Mouse (Mus musculus): ENCODE measurements at regions not wholly inside any gene's neighbourhood (a gene's known extent, or its start where the extent isn't known, plus 50 kb on each side); places are given as distances from the start of the nearest gene placed in this dataset.
A peak's percentile ranks its signal among the peaks of the same experiment; 100 is the strongest.

DNA sequence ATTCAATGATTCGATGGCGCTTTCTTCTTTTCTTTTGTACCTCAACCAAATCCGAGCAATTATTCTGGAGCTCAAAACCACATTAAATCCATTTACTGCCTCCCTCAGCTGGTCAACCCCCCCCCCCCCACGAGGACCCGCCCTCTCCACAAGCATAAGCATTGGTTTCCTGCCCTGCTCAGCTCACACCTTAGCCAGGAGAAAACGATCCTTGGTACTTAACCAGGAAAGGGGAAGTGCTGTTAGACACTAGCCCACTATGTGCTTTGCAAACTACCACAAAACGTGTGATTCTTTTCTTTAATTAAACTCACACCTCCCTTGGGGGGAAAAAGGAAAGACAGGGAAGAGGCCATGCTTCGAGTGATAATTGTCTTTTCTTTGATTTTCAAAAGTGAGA lies 169.8 kb downstream of the Arrdc4 start:
- no peak for DNase-seq

DNA sequence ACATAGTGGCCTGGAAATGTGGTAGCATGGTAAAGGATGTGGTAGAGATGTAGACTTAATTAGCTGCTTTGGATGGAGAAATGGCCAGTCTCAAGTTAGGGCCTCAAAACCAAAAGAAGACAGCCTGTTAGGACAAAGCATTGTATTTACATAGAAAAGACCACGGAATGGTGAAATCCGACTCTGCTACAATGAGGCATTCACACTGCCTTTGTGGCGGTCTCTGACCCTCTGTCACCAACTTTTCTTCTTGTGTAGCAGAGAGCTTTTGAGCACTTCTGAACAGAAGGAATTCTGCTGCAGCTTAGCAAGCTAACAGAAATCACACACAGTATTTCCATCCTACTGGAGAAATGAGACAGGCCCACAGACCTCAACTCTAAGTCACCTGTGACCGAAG lies 177.7 kb downstream of the Arrdc4 start:
- DNase-seq: no peak

DNA sequence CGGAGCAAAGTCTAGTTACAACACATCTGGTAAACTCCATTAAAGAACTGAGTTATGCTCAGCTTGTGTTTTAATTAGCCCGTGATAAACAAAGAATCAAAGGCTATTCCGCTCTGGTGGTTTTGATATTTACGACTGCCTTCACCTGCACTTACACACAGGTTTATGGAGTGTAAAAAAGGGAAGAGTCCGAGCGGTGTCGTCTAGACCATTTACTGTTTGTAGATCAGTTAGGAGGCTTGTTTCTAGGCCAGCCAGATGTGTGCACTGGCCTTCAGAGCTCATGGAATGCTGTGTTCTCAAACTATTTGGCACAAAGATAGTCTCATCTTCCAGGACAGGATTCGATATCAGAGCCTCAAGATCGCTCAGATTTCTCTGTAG lies 180.9 kb downstream of the Arrdc4 start:
- no peak for DNase-seq

DNA sequence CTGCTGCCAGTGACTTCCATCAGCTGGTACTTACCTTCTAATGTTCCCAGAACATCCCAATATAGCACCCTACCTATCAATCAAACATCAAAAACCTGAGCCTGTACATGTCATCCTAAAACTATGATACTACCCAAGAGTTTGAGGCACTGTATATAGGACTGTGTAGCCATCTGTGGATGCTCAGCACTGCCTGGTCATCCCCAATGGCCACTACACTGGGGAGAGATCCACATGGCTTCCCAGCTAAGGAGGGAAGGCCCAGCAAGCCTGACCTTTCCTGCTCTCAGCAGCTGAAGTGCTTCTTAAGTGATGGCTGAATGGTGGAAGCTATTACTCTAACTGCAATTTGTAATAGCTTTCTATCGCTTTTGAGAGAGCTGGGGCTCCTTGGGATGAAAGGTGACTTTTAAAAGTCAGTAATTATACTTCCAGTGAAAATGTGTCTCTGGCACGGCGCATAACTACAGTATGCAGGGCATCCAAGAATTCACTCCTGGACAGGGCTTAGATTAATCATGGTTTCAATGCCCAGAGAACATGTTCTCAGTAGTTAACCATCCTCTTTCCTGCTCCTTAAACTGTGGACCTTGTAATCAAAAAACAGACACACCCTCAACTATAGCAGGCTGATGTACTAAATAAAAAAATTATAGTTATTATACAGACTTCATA lies 181.5 kb downstream of the Arrdc4 start:
- DNase-seq: no peak

DNA sequence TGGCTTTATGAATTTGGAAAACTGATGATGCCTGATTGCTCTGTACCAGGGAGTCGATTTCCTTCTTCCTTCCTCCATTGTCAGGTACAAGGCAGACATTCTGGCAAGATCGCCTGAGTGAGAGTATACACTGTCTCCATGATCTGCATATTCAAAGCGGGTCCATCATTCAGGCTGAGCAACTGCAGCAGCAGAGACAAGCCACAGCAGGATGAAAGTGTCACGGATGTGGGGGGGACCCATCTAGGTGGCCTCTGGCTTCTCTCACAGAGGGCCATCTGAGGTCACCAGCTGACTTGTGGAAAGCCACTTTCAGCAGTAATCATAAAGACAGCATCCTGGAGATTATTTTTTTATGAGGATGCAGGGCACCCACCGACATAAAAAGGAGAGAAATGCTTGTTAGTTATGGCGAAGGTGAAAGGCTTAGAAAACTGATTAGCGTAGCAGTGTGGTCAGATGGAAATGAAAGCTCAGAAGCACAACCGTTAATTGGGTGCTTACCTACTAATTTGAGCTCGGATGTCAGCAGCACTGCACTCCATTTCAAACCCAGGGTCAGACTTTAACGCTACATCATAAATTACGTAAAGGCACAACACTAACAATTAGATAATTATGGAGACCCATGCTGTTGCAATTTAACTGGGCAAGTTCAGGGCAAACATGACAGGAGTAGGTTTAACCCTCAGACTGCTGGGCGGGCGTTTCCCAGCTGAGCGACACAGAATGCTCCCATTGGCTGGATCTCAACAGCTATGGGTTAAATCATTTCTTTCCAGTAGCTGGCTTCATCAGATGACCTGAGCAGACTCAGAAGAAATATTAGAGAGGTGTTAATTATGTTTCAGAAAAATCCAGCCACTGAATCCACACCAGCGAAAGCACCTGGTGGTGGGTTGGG lies 189.3 kb downstream of the Arrdc4 start:
- DNase-seq: no peak

DNA sequence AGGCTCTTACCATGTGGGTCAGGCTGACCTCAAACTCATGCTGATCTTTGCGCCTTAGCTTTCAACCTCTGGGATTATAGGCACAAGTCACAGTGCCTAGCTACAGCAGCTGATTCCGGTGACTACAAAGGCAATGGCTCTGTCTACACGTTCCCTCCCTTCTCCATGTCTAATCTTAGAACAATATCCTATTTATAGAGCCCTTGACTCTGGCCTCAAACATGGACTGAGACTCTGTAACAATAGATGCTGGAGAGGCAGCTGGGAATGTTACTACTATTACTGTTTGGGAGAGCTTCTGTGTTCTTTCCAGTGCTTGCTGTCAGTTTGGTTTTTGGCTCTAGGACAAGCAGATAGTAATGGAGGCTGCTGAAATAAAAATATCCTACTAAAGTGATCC lies 198.7 kb downstream of the Arrdc4 start:
- DNase-seq: no peak

DNA sequence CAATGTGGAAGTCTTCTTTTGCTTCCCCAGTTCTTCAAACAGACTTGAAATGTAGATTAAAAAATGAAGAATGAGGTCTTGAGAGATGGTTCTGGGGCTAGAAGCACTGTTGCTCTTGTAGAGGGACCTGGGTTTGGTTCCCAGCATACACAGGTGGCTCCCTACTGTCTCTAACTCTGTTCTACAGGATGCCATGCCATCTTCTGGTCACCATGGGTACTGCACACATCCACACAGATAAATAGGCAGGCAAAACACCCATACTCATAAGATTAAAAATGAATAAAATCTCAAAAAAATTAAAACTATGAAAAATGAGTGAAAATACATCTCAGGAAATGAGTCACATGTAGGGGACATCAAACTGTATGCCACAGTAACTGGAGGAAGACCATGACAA lies 200.9 kb downstream of the Arrdc4 start:
- DNase-seq: no peak

DNA sequence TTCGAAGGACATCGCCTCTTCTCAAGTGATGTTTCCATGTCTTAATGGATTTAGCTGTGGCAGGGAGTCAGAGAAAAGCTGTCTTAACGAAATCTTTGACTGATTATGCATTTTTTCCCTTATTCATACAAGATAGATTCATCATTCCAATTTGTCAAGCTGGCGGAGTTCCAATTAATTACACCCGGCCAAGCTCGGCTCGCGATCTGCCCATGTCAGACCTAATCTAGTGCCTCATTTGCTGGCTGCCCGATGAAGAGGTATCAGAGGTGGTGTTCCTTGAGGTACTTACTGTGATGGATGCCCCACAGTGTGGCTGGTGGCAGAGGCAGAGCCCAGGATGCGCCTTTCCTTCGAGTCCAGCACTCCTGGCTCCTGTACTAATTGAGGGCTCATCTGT lies 204.9 kb downstream of the Arrdc4 start:
- DNase-seq: peak; percentile 6

DNA sequence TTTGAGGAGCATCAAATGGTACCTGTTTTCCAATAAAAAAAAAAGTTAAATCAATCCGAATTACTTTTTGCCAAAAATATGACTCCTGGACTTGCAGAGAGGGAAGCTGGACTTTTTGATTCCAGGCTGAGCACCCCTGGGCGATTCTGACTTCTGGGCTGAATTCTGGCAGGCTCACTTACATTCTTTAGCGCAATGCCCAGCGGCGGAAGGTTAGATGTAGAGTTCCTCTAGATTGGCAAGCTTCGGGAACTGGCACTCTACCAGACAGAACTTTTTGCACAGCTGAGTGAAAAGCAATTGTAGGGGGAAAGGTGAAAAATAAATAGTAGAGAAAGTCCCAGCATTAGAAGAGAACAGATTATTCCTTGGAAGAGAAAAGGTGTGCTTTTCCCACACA lies 235.5 kb downstream of the Fam169b start:
- peak; percentile 6 for DNase-seq

DNA sequence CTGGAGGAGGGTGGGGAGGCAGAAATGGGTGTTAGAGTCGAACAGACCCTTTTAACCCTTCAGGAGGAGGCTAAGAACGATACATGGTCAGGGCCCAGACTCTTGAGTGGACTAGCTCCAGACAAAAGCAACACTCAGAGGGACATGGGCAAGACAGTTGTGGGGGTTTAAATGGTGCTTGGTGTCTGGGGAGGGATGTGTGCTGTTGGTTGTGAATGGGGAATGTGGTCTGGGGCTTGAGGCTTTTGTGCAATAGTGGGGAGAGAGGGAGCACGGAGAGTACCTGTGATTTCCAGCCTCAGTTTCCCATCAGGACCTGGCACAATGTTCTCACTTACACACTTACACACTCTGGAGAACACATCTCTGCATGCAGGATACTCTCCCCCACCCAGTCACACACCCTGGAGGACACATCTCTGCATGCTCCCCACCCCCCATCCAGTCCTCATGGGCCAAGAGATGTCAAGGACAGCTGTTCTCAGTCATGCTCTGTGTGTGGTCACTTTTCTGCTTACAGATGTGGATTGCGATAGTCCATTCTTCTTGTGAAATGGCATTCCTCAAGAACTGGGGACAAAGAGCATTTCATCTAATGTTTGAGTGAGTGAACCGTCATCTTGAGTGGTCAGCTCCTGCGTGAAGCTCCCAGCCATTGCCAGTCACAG lies 217.6 kb downstream of the Fam169b start:
- peak; percentile 66 for DNase-seq

DNA sequence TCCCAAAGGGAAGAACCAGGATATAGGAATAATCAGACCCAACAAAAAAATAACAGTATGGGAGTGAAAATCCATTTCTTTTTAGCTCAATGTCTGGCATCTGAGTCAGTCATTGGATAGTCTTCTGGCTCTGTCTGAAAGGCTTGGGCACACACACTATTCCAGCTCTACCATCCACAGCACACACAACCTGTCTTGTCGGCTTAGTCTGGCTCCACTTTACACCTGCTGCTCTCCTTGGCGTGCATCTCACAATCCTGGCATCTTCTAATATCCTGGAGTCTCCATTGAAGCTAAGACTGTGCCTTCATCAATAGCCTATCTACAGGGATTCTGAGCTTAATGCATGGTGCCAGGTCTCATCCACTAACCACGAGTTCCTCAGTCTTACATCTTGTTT lies 213.0 kb downstream of the Fam169b start:
- no peak for DNase-seq

DNA sequence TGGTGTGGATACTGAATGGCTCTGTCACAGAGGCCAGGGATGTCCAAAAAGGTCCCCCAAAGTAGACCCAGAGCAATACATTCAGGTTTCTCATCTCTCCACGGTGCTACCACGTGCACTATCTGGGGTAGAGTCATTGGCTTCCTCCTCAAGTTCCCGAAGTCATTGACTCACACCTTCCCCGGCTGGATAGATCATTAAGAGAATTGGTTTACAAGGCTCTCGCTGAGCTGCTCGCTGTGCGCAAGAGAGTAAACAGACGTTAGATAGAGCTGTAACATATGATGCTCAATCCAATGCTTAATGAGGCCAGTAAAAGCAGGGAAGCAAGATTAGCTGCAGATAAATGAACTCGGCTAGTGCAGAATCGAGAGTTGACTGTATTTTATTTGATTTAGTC lies 208.9 kb downstream of the Fam169b start:
- DNase-seq: no peak

DNA sequence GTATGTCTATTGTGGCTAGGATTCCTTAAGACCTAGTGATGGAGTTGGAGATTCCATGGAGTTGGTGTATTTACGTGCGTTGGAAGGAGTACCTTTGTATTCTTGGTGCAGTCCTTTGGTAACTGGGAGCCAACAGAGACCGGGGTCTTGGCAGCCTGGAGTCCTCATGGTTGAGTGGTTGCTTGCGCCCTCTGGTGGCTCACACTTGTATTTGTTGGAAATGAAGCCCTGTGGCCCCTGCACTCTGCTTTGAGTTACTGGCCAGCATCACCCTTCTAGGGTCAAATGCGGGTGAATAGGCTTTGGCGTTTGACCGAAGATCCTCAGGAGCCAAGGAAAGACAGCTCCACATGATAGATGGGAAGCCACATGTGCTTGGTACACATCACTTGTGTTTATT lies 207.1 kb downstream of the Fam169b start:
- DNase-seq: peak; percentile 67

DNA sequence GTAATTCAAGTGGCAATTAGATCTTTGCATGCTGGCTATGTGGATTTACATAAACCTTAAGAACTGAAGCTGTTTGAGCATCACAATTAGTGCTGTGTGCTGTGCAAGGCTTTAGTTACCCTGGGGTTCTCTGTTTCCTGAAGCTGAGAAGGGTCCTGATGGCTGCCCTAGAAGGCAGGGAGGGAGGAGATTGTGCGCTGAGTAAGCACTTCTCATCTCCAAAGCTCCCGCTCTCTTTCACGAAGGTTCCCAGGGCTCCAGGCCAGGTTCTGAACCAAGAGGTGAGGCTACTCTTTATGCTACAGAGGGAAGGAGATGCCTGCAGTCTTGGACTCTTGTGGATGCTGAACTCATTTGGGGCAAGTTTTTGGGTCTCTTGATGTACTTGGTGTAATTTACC lies 206.7 kb downstream of the Fam169b start:
- no peak for DNase-seq

DNA sequence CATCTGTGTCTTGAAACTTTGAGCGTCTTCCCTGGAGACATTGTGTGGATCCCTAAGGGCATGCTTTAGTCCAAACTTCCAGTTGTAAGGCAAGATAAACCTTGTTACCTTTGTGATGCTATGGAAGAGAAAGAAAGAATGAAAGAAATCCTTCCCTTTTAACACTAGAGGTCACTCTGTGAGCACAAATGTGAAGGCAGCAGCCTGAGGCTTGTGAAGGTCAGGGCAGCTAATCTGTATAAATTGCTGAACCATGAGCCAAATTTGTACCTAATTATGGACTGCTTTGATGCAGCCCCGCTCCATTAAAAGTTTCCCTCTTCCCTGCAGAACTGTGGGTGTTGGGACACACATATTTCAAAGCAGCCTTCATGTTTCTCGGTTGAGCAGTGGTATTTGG lies 204.4 kb downstream of the Fam169b start:
- DNase-seq: no peak

DNA sequence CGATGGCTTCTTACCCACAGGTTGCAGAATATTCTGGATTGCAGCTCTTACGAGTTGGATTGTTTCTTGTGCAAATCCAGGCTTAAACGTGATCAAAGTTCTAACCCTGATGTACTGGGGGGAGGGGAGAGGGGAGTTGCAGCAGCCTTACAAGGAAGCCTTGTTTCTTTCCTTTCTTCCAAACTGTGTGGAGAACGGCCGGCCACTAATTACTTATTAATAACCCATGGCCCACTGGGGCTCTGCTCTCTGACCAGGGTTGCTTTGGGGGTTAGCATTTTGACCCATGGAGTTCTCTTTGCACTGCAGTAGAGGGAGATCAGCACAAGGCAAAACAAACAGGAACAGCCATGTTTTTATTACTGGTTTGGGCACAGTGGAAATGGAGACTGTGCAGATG lies 199.2 kb downstream of the Fam169b start:
- no peak for DNase-seq

DNA sequence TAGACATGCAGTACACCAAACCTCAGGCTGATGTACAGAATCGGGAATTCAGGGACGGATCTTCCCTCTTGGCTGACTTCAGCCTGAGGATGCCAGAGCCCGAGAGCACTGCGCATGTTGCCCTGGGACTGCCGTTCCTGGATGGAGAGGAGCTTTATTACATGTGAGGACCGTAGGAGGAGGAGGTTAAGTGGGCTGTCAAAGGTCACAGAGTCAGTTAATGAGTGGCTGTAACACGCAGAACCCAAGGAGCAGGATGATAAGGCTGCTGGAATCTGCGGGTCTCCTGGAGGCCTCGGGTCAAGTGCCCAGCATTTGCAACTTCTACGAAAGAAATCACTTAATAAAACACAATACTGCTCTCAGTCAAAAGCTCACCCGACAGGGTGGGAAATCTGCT lies 197.3 kb downstream of the Fam169b start:
- DNase-seq: no peak

DNA sequence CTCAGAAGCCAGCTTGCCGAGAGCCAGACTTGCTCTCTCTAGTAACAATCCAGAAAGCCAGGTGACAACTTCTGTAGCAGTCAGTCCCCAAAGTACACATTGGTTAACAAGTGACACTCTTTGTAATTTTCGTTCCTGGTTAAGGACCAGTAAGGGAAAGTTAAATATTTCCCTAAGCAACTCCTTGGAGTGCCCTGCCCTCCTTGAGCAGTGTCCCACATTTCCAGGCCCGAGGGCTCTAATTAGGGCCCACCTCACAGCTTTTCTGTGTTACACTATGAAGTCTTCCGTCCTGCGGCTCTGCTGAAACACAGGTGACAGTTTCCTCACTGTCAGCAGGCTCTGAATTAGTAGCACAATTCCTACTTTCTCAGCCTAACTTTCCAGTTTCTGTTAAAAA lies 194.9 kb downstream of the Fam169b start:
- no peak for DNase-seq

DNA sequence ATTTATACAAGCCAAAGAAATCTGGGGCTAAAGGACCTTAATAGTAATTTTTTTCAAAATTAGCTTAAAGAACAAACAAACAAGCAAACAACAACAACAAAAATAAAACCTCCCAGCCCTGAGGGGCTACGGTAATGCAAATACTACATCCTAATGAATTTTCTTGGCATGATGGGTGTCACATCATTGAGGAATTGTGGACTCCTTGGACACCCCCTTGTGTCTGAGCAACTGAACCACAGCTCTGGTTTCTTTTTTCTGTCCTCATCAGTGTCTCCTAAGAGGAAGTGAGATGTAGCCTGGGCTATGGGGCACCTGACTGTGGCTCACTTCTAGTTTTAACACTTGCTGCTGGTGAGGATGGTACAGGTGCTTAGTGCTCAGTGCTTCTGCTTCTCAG lies 184.2 kb downstream of the Fam169b start:
- DNase-seq: no peak

DNA sequence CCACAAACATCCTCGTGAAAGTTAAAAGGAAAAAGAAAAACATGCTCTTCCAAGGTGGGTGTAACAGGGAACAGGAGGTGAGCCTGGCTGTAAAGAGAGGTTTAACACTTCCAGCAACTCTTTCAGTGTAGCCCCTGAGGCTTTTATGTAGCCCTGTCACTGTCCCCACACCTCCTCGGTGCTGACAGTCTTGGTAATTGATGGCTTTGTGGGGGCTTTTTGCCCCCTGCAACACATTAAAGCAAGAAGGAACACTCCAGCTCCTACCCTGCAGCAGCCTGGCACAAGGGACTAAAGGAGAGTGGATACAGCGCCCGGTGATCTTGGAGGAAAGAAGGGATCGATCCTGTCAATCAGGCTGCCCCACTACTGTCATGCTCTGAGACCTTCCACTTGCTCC lies 181.8 kb downstream of the Fam169b start:
- DNase-seq: no peak

DNA sequence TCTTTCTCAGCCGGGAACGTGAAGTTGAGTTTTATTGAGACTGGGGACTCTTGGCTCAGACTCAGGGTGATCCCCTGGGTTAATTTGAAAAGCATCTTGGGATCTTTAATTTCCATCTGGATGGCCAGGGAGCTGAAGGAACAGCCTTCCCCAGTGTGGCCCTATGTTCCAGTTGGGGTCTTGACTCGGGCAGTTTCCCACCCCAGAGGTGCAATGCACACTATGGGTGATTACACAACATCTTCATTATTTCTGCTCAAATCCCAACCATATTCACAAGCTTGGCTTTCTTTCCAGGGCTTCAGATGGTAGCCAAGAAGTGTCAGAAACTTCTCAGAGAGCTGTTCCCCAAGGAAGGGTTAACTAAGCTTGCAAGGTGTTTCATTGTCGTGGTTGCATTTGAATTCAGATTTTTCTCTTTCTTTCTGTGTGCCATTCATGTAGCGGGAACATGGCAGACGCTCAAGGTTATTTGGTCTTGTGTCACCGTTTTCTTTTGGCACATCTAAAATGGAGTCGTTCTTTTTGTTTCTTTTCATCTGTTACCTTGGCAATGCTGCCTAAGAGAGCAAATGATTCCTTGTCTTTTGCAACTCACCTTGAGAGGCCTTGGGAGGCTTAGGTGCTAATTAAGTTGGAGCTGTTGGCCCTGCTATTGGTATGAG lies 179.5 kb downstream of the Fam169b start:
- DNase-seq: no peak

DNA sequence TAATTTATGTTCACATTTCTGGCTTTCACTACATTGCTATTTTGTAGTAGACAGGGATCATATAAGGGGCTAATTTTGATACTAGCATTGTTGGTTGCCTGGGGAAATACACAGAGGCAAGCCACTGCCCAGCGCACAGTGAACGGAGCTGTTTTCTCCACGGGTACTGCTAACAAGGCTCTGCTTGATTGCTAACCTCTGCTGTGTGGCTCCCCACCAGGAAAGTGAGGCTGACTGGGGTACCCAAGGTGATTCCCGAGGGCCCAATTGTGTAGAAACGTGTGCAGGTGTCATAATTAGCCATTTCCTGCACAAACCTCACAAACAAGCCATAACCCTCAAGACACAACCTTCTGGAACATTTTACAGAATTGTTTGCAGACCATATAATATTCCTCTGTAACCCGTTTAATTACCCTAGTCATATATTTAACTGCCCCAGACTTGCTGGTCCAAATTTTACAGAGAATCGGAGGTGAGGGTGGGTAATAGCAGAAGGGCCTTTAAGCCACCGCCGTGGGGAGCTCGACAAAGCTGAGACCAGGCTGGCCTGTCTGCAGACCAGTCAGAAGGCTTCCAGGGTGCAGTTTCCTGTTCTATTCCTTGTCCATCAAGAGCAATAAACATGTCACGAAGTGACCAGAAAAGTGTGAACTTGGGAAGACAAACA lies 170.9 kb downstream of the Fam169b start:
- no peak for DNase-seq

DNA sequence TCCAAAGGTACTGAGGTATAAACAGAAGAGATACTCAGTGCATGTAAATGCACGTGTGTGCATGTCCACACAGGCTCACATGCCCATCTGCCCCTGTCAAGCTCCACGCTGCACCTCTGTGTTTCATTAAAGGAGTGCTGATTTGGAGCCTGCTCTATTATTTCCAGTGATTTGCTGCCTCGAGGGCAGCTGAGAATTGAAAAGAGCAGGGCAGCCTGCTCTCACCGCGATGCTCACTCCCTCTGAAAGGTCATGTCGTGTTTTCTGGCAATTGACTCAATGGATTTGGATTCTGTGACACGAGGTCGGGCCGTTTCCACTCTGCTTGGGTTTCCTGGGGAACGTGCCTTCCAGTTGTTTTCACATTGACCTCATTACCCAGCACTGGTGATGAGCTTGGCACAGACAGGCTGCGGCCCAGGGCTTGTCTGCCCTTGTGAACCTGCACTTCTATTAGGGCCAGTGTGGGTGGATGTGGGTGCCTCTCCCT lies 167.1 kb downstream of the Fam169b start:
- DNase-seq: no peak

All from lung, postnatal 10 days (tissue).